Mouse (Mus musculus): ENCODE results near the gene Cox17.

- peak; percentile 70 for TF ChIP-seq POLR2A (IDR thresholded peaks at IDR 0.05; ENCODE audit: insufficient read length, low read depth)
- TF ChIP-seq REST (IDR thresholded peaks at IDR 0.05; ENCODE audit: insufficient read depth, insufficient read length) = no peak
- no peak for TF ChIP-seq USF1 (IDR thresholded peaks at IDR 0.05; ENCODE audit: low read depth)
- TF ChIP-seq E2F4 (IDR thresholded peaks at IDR 0.05; ENCODE audit: insufficient read depth) = no peak
Measured at GRCm38 (mm10) chr16:38368336-38368735, 21.5 kb downstream of the Cox17 start.
